Mouse (Mus musculus) lung, postnatal 4 days (tissue): ENCODE results near the gene Rapgef2.
"Not testable (repeated sequence)": the region's sequence is repeated elsewhere in the genome, so short reads cannot be mapped to it uniquely, and the experiment has no call there.

Experiments used
- DNase-seq, 2 experiments: peaks; one replicate each; pipeline ENCODE4 v3.0.0; 2021

The Rapgef2 gene

GRCm38 (mm10) chr3:79230718-79231117 is 55.6 kb downstream of the Rapgef2 start:
- no peak for DNase-seq

DNA sequence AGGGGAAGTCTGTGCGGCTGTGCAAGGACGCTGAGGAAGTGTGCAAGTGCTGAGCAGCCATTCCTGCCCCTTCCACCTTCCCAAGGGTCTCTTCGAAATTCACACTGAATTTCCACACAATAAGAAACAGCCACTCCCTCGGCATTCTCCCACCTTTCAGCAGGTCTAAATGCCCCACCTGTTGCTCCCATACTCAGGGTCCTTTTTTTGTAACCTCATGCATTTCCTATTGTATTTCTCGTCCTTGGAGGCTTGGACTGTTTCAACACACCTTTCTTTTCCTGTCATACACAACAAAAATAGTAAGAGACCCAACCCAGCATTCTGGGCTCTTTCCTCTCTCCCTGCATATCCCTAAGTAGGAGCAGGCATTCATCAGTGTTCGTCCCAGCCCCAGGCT is 56.8 kb downstream of the Rapgef2 start:
- DNase-seq, result no peak

DNA sequence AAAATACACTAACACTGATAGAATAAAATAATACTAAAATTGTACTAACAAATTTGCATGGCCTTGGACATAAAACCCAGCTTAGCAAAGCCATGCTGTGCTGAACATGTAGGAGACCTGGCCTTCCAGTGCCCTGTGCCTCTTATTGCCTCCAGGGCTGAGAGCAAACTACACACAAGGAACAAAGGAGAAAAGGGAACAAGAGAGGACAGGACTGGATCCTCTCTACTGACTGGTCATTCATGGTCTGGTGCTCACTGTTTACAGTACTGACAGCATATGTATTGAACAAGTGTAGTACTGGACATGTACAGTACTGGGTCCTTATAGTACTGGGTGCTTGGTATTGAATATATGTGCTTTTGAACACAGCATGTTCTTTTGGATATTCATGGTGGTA is 58.0 kb downstream of the Rapgef2 start:
- DNase-seq, result no peak

DNA sequence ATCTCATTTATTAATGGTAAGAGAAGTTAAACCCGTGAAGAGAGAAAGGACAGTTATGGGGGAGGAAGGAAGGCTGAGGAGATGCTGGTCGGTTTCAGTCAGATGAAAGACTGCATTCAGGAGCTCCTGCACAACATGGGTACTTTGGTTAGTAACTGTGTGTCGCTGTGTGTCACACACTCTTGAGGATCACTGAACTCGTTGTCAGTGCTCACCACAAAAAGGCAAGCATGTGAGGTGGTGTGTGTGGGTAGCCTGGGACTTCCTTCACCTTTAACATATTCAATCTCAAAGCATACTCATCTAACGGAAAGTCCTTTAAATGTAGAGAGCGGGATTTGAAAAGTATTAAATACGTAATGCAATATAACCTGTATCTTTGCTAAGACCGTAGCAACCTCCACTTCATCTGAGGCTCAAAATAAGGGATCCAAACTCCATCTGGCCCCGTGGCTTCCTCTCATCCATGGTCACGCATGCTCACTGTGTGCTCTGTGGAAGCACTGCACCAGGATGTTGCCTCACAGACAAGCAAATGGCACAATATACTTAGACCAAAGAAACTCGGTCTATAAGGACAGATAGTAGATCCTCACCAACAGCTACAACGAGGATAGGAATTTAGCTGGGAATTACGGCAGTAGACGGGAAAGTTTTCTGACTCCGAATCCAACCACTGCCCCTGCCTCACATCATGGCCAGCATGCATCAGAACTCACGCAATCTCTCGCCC is 58.8 kb downstream of the Rapgef2 start:
- no peak for DNase-seq

DNA sequence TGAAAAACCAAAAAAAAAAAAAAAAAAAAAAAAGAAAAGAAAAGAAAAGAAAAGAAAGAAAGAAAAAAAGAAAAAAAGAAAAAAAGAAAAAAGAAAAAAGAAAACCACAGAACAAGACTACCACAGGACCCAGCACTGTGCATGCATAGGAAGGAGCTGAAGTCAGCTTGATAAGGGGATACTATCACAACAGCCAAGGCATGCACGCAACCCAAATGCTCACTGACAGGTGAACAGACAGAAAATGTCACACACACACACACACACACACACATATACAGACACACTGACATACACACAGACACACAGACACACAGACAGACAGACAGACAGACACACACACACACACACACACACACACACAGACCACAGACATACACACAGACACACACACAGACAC is 59.5 kb downstream of the Rapgef2 start:
- DNase-seq, result not testable (repeated sequence)

DNA sequence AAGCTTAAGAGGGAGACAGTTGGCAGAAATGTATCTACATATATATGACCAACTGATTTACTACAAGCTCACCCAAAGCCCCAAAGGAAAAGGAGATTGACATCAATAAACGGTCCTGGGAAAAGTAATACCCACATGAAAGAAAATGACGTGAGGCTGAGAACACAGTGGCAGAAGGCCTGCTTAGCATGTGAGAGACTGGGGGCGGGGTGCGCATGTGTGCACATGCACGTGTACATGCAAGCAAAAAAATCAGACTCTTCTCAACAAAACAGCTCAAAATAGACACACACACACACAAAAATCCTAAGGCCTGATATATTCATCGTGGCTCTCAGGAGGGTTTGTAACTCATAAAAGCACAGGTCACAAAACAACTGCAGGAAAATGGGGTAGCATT is 60.4 kb downstream of the Rapgef2 start:
- no peak for DNase-seq

GRCm38 (mm10) chr3:79224352-79224751 is 62.0 kb downstream of the Rapgef2 start:
- no peak for DNase-seq

GRCm38 (mm10) chr3:79223281-79223680 is 63.0 kb downstream of the Rapgef2 start:
- DNase-seq, result no peak

- DNase-seq, result no peak
These were observed 63.9 kb downstream of the Rapgef2 start for GRCm38 (mm10) chr3:79222192-79222960.

GRCm38 (mm10) chr3:79221296-79222191 is 64.8 kb downstream of the Rapgef2 start:
- DNase-seq, result peak in 1 of 2 experiments; percentile 73

GRCm38 (mm10) chr3:79219144-79219930 is 67.0 kb downstream of the Rapgef2 start:
- DNase-seq, result no peak

- no peak for DNase-seq
These were observed 67.7 kb downstream of the Rapgef2 start for GRCm38 (mm10) chr3:79218566-79219051.

DNA sequence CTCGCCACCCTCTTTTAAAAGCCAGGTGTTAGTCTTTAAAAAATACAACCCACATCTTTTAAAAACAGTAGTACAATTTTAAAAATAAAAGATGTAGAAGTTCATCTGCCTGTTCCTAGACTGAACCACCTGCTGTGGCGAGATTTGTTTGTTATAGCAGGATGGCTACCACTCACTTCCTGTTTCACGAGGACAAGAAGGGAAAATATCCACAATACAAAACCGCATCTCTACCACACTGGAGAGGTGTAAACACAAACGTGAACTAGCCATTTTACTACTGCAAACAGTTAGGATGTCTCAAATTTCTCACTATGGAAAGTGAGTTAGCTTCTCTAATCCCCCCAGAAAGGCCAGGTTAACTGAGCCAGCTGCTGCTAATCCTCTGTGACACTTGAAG is 76.1 kb downstream of the Rapgef2 start:
- no peak for DNase-seq

- no peak for DNase-seq
These were observed 79.1 kb downstream of the Rapgef2 start for GRCm38 (mm10) chr3:79207216-79207615.

GRCm38 (mm10) chr3:79206524-79206923 is 79.8 kb downstream of the Rapgef2 start:
- no peak for DNase-seq

DNA sequence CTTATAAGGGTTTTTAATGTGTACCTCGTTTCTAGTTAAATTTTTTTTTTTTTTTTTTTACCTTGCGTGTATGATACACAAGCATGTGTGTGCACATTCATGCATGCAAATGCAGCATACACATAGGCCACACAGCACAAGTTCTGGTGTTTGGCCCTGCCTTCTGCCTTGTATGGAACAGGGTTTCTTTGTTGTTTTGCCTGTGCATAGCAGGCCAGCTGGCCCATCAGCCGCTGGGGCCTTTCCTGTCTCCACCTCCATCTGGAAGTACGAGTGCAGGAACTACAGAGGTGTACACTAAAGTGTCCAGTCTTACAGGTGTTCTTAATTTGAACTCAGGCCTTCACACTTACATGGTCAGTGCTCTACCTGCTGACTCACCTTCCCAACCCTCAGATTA is 80.3 kb downstream of the Rapgef2 start:
- no peak for DNase-seq

DNA sequence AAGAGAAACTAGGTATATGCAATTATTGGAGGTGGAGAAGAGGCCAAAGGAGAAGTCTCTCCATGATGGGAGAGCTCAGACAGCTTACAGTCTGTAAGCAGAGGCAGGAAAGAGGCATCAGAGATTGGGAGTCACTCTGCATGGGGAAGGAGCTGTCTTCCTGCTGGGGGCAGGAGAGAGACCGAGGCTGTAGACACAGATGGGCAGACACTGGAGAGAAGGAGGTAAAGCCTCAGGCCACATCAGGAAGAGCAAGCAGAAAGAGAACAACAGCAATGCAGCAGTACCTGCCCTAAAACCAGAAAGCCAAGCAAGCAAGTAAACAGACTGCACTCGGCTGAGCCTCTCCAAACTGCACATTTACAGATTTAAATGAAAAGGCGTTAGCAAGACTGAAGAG is 81.2 kb downstream of the Rapgef2 start:
- no peak for DNase-seq

- DNase-seq, result no peak
These were observed 82.1 kb downstream of the Rapgef2 start for GRCm38 (mm10) chr3:79204261-79204660.

DNA sequence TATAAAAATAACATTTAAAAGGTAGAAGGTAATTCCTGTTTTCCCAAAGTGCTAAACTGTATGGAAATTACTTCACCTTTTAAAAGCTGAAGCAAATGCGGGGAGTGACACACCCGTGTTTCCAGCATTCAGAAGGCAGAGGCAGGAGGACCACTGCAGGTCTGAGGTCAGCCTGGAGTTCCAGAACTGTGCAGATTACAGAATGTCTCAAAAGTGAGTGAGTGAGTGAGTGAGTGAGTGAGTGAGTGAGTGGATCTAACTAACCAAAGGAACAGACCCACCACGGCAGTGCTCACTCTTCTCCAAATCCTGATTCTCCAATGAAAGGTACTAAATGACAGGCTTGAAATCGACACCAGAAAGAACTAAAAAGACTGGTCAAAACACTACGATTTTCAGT is 82.5 kb downstream of the Rapgef2 start:
- DNase-seq, result no peak

DNA sequence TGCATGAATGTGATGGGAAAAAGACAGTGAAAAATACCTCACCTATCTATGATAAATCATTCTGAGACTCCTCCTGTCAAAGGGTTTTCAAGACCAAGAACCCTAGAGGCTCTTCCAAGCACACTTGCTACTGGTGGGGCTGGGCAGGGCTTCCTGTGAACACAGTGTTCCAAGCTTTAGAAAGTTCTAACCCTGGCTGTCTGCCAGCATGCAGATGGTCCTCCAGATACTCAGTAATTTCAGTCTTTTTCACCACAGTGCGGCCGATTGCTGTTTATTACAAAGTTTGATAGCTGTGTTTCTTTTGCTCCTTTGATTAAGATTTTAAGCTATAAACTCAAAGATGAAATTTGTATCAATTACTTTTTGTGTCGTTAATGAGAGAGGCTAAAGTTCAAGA is 83.1 kb downstream of the Rapgef2 start:
- DNase-seq, result peak; percentile 68 to 74

- DNase-seq, result peak; percentile 35 to 82
These were observed 83.8 kb downstream of the Rapgef2 start for GRCm38 (mm10) chr3:79202275-79203153.
